Mouse (Mus musculus) frontal cortex, adult (tissue): ENCODE measurements at regions not wholly inside any gene's neighbourhood (a gene's known extent, or its start where the extent isn't known, plus 50 kb on each side); places are given as distances from the start of the nearest gene placed in this dataset.
A peak's percentile ranks its signal among the peaks of the same experiment; 100 is the strongest.
"Not testable (repeated sequence)": the region's sequence is repeated elsewhere in the genome, so short reads cannot be mapped to it uniquely, and the experiment has no call there.

Experiments used
- ATAC-seq: cut with Nextera tagmentation; 2 replicates; pipeline ENCODE4 v1.9.2; 2017; ENCODE audit warnings: mild to moderate bottlenecking, moderate library complexity, mixed read lengths; ENCODE audit not compliant: low TSS enrichment

DNA sequence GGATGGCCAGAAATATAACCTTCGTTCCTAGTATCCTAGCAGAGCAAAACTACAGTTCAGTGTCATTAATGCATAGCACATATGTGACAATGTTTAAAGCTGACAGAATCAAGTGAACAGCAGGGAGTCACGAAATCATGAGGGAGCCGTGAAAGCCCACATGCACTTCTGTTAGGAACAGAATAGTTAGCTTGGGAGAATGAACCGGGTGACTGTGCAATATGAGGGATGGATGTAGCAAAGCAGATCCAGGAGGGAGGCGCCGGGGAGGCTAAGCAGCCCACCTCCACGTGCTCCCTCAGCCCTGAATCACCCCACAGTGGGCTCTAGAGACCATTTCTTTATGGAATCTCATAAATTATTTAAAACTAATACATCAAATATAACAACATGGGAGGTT is 116.3 kb upstream of the Daam1 start:
- ATAC-seq: peak; percentile 86

GRCm38 (mm10) chr12:71718412-71718811 is 112.5 kb upstream of the Daam1 start:
- not testable (repeated sequence) for ATAC-seq

DNA sequence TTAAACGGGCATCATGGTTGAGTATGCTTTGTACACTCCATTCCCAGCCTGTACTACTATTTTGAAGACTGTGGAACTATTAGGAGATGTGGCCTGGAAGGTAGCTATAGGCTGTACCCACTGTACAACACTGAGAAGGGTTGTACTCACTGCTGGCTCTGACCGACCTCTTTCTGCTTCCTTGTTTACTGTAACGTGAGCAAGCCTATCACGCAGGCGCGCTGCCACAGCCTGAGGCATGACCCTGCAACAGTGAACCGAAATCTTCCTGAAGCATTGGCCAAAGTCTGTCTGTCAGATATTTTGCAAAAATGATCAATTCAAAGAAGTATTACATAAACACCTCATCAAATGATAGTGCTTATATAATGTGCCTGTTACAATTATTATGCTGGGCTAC is 112.0 kb upstream of the Daam1 start:
- no peak for ATAC-seq

- ATAC-seq: no peak
These were observed 105.7 kb upstream of the Daam1 start for GRCm38 (mm10) chr12:71725140-71725539.

DNA sequence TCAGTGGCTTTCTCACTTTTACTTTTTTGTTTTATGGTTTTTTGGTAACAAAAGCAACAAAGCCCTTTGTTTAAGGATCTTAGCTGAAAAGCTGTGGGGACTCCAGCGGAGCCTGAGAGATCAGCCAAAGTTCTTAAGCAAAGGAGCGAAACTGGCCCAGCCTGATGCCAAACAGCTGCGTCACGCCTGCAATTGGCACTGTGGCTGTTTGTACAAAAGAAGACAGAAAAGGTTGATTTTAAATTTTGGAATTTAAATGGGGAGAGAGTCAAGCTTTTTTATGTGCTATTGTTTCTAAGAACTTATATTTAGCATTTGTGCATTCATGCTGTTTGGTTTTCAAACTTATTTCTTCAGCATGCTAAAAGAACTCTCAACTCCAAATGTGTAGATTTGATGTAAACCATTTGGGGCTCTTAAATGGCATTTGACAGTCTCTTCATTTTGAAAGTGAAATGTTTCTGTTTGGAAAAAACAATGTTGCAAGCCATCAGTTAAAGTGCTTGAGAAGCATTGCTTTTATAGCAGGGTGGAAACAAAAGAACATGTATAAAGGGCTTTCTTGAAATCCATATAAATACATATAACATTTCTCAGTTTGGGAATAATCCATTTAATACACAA is 105.1 kb upstream of the Daam1 start:
- no peak for ATAC-seq

- ATAC-seq: 0 out of 2 replicates have a peak, but pooled peaks have one; percentile 31
These were observed 87.5 kb upstream of the Daam1 start for GRCm38 (mm10) chr12:71743345-71743744.

DNA sequence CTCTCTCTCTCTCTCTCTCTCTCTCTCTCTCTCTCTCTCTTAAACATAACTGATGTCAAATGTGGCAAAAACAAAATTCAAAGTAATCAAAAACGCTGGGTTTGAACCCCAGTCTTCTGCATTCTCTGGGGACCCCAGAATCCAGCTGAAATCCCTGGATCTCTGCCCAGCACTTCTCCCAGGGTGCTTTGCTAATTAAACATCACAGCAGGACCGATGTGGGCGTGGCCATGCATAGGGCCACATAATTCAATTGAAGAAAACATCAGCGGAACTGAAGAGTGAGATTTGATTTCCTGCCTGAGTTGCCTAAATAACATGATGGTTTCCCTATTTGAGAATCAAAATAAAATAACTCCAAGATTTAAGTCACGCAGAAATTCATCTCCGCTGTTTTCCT is 84.9 kb upstream of the Daam1 start:
- ATAC-seq: no peak

DNA sequence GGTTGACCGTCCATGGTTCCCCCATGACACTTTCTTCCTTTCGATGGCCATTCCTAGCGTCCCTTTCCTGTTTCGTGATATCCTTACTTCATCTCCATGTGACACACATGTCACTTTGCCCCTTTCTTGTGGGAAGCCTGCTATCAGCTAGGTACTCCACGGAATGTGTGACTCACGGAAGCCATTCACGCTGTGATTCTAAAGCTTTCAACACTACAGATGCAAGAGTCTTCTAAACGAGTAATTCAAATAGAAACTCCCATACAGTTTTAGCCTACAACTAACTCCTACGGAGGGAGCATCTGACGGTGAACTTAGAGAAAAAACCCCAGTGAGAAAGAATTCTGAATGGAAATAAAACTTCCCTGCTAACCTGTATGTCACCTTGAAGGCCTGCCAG is 83.5 kb upstream of the Daam1 start:
- no peak for ATAC-seq

- ATAC-seq: peak; percentile 67
These were observed 83.0 kb upstream of the Daam1 start for GRCm38 (mm10) chr12:71747831-71748368.

GRCm38 (mm10) chr12:71748731-71749130 is 82.1 kb upstream of the Daam1 start:
- ATAC-seq: peak; percentile 84

DNA sequence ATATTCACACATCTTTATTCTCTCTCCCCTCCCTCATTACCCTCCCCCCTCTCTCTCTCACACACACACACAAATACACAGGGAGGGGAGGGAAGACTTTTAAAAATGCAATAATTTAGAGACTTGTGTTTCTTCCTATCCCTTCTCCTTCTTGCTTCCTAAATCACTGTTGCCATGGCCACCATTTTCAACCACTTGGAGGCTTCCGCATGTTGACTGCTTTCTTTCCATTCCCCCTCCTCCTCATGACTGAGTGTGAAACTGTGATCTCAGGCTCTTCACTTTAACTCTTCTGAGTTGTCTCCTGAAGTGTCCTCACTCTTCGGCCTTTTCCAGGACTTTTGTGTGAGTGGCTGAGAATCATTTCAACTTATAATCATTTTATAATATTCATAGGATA is 81.2 kb upstream of the Daam1 start:
- peak; percentile 42; the same call in 1 of the 2 replicates for ATAC-seq

DNA sequence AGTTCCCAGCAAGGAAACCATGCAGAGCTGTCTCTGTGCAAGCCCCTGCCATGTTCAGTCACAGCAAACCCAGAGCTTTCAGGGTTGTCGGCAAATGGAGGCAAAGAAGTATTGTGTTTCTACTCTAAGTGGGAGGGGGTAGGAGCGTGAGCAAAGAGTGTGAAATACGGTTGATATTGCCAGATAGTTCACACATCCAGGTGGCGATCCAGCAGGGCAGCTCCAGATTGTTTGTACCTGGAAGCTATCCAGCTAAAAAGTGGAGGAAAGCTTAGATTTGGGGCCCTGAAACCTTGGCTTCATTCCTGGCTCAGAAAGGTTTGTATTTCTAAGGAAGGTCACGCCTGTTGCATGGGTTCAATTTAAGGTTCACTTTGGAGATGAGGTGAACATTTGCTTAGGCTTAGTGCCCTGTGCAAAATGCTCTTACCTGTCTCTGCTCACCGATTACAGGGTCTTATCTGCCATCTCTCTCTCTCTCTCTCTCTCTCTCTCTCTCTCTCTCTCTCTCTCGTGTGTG is 78.1 kb upstream of the Daam1 start:
- ATAC-seq: no peak

- no peak for ATAC-seq
These were observed 77.6 kb upstream of the Daam1 start for GRCm38 (mm10) chr12:71753276-71753675.

DNA sequence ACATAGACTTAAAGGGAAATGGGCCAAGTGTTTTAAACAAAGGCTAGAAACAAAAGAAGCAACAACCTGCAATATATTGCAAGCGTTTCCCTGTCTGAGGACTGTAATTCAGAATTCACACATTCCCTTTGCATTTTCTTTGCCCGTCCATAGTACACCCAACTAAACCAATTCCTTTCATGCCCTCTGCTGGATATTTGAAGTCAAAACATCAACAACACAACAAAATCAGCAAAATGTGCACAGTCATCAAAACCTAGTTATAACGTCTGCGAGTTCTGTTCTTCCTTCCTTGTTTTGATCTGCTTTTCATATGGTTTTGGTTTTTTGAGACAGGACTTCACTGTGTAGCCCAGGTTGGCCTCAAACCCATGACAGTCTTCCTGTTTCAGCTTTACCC is 67.7 kb upstream of the Daam1 start:
- no peak for ATAC-seq

GRCm38 (mm10) chr12:71766086-71766485 is 64.8 kb upstream of the Daam1 start:
- ATAC-seq: no peak

DNA sequence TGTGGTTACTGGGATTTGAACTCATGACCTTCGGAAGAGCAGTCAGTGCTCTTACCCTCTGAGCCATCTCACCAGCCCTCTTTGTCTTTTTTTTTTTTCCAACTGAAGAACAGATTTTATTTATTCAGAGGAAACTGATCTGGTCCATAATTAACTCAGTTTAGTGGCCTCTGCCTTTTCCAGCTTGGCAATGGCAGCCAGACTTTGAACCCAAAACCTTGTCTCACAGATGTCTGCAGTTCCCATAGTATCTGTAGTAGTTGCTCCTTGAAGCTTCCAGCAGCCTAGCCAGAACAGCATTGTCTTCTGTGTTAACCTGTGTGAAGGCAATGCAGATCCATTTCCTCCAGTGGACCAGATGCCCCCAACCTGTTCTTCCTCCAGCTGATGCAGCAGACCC is 64.2 kb upstream of the Daam1 start:
- ATAC-seq: no peak

DNA sequence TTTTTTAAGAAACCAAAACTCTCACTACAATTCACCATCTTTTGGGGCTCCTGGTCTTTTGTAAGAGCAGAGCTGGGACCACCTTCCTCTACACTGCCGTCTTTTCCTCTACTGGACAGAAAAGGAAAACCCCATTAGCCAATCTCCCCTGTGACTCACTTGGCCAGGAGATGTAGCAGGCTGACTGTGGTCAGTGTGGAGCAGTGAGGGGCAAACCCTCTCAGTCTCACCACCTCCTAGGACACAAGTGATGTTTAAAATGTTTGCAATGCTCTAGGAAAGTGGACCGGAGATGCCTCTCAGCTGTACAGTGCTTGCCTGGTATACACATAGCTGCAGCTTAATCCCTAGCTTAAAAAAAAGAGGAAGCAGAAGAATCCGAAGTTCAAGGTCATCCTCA is 63.0 kb upstream of the Daam1 start:
- no peak for ATAC-seq

DNA sequence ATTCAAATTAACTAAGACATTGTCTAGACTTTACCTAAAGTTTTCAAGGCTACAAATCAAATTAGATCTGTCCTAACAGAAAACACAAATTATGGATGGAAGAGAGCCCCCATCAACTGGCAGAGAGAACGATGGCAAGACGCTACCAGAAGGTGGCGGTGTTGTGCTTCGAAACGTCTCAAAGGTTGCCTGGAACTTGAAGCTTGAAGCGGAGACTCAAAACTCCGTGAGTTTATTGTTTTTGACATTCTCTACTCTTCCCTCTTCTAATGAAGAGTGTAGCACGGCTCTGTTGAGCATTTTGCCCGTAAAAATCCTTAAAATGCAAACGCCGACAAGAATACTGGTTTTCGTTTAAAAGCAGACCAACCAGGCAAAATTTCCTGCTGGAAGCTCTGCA is 62.4 kb upstream of the Daam1 start:
- peak; percentile 64; the same call in 1 of the 2 replicates for ATAC-seq

- no peak for ATAC-seq
These were observed 62.0 kb upstream of the Daam1 start for GRCm38 (mm10) chr12:71768890-71769289.

DNA sequence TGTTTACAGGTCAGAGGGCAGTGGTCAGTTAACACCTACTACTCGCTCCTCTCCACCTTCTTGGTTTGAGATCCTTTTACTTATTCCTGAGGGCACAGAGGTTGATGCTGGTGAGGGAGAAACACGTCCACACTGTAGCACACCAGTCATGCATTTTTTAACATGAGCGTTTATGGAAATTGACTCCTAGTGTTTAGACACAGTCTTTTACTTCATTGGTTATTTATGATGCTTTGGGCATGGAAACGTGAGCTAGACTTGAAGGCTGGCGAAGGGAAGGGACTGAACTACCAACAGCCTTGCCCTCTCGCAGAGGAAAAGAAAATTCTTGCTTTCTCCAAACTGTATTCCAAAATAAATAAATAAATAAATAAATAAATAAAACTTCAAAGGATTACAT is 61.6 kb upstream of the Daam1 start:
- ATAC-seq: no peak

DNA sequence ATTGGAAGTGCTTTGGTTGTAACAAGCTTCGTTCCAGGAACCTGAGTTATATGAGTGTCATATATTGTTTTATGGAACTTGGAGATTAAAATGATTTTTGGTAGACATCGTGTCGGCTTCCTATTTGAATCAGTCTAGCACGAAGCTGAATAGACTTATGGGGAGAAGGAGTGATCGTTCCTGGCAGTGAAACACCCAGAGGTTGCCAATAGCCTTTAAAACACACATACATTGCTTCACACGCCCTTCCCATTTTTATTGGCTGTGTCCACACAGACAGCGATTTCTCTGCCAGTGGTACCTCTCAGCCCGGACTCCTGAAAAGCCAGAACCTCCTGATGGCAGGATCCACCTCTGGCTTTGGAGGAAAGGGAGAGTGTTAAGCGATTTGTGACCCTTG is 57.0 kb upstream of the Daam1 start:
- no peak for ATAC-seq

DNA sequence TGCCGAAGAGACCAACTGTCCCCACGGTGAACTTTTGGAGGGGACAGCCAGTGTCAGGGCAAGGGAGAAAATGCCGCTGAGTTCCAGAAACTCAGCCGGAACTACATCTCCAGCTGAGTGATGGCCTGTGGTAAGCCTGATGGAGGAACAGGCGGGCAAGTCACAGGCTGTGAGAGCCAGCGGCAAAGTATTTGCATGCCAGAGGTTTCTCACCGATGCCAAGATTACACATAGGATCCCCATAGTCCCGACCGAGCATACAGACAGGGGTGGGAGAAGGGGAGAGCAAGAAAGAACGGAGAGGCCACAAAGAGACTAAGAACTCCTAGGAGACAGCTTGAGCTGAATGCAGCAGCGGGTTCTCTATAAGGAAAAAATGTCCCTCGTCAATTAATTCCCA is 55.8 kb upstream of the Daam1 start:
- ATAC-seq: no peak

- ATAC-seq: peak; percentile 65
These were observed 52.7 kb upstream of the Daam1 start for GRCm38 (mm10) chr12:71778137-71778536.

DNA sequence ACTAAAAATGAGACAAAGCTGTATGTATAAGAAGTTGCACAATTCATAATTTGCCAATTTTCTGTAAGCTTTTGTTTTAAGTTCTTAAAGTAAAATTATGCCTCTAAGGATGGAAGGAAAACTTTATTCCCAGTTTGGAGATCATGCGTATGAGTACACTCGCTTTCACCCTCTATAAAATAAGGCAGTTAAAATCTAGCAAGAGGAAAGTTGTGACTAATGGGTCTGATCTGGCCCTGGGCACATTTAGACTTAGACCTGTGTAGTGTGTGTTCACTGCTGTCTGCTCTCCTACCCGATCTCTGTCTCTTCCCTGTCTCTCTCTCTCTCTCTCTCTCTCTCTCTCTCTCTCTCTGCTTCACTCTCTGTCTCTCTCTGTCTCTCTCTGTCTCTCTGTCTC is 51.9 kb upstream of the Daam1 start:
- ATAC-seq: no peak
